Mouse (Mus musculus) heart, adult 18-20 months (tissue): Measurements from ENCODE around the gene Ms4a14. TPM values are rescaled to one million over a fixed set of nuclear protein-coding genes. Genes with fewer than 3 reads are reported as not detected.
"Not testable (repeated sequence)": the region's sequence is repeated elsewhere in the genome, so short reads cannot be mapped to it uniquely, and the experiment has no call there.

Experiments used
- DNase-seq, 2 experiments: peaks; one replicate each; pipeline ENCODE4 v3.0.0; 2021 to 2022; ENCODE audit warnings: mixed read lengths in 1 of 2
- total RNA-seq, 2 experiments: library from RNA; stranded (reverse); gene quantifications; 2 replicates each; pipeline ENCODE4 v1.2.3; 2021

Ms4a14 gene
- total RNA-seq, 2 experiments from 2014 or later: 0.12 TPM; not detected in 1

GRCm38 (mm10) chr19:11263549-11263948 is 50.7 kb downstream of the Ms4a14 start:
- DNase-seq: no peak

- not testable (repeated sequence) for DNase-seq
These were observed 51.3 kb downstream of the Ms4a14 start for GRCm38 (mm10) chr19:11262932-11263331.

GRCm38 (mm10) chr19:11261522-11261921 is 52.7 kb downstream of the Ms4a14 start:
- DNase-seq: no peak

Other genes starting within 250 kb of the Ms4a14 start
- 1 to 10 TPM; 2.0 to 2.1 TPM for gene Ms4a8a, start 233.4 kb downstream of the Ms4a14 start, total RNA-seq
- not detected for gene 1700017D01Rik, start 183.6 kb downstream of the Ms4a14 start, total RNA-seq
- not detected for gene 1700025F22Rik, start 149.1 kb downstream of the Ms4a14 start, total RNA-seq
- gene Ms4a13, start 117.7 kb downstream of the Ms4a14 start, total RNA-seq: not detected
- gene Ms4a12, start 82.0 kb downstream of the Ms4a14 start, total RNA-seq: not detected
- gene Ms4a1, start 48.2 kb downstream of the Ms4a14 start, total RNA-seq: 1 to 10 TPM in 1 of 2 experiments, under 1 TPM in 1; 0.35 to 4.4 TPM
- gene Ms4a5, start 30.6 kb downstream of the Ms4a14 start, total RNA-seq: not detected
- 1 to 10 TPM; 1.7 to 1.9 TPM for gene Ms4a7, start 21.7 kb upstream of the Ms4a14 start, total RNA-seq
- gene Ms4a4a, start 61.1 kb upstream of the Ms4a14 start, total RNA-seq: 1 to 10 TPM; 9.1 to 9.5 TPM
- 1 to 10 TPM in 1 of 2 experiments, under 1 TPM in 1; 0.94 to 1.3 TPM for gene Ms4a4c, start 90.3 kb upstream of the Ms4a14 start, total RNA-seq
- gene Ms4a4b, start 129.1 kb upstream of the Ms4a14 start, total RNA-seq: 1 to 10 TPM; 1.1 to 5.0 TPM
- 1 to 10 TPM; 7.6 to 9.6 TPM for gene Ms4a6c, start 154.9 kb upstream of the Ms4a14 start, total RNA-seq
- under 1 TPM in 1 of 2 experiments, not detected in 1; 0.82 TPM for gene Gm8369, start 171.5 kb upstream of the Ms4a14 start, total RNA-seq
- gene Ms4a6b, start 202.1 kb upstream of the Ms4a14 start, total RNA-seq: 1 to 10 TPM; 7.0 to 9.7 TPM
- gene Ms4a4d, start 222.3 kb upstream of the Ms4a14 start, total RNA-seq: 1 to 10 TPM; 5.4 to 6.7 TPM